Mouse (Mus musculus): Measurements from ENCODE around the gene Mrgprh. TPM values are rescaled to one million over a fixed set of nuclear protein-coding genes. Genes with fewer than 3 reads are reported as not detected.

Mrgprh gene
- polyA plus RNA-seq, 1 experiment = not detected

- no peak within 1 kb of the TSS for H3K4me3 ChIP-seq (ENCODE audit: insufficient read depth, low read length)
- no peaks in the 10 kb centered on the region for H3K4me1 ChIP-seq (ENCODE audit: control insufficient read depth, insufficient read depth, low read length)
- TF ChIP-seq CTCF (IDR thresholded peaks at IDR 0.05; ENCODE audit: low read depth, low read length) = no peak
- TF ChIP-seq POLR2A (IDR thresholded peaks at IDR 0.05; ENCODE audit: borderline replicate concordance, low read depth, low read length) = no peak
- no peak within 1 kb of the TSS for H3K27ac ChIP-seq (ENCODE audit: insufficient read depth, low read depth, low read length)
Measured at GRCm38 (mm10) chr17:12909361-12910280, 33.8 kb downstream of the Mrgprh start, which contains the start of gene Pnldc1. Gene Pnldc1, minus strand, starts transcription at chr17:12910230.

DNA sequence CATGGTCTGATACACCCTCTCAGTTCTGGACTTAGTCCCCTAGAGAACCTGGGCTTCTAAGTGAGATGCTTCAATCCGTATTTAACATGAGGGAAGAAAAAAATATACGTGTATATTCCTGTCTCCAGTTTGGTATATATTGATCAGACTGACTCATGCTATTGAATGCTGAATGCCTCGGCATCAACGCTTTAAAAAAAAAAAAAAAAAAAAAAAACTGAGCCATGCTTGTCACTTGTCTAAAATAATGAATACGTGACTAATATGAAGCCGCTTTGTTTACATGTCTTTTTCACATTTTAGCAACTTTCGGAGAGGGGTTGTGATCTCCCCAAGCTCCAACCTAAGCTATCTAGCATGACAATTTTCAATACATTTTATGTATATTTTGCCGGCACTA lies 34.6 kb downstream of the Mrgprh start:
- H3K27ac ChIP-seq (ENCODE audit: insufficient read depth, low read depth, low read length) = no peak overlapping the region
- no peak overlapping the region for H3K4me3 ChIP-seq (ENCODE audit: insufficient read depth, low read length)
- no peak for TF ChIP-seq CTCF (IDR thresholded peaks at IDR 0.05; ENCODE audit: low read depth, low read length)
- no peak for TF ChIP-seq POLR2A (IDR thresholded peaks at IDR 0.05; ENCODE audit: borderline replicate concordance, low read depth, low read length)
- H3K4me1 ChIP-seq (ENCODE audit: control insufficient read depth, insufficient read depth, low read length) = no peaks in the 10 kb centered on the region

DNA sequence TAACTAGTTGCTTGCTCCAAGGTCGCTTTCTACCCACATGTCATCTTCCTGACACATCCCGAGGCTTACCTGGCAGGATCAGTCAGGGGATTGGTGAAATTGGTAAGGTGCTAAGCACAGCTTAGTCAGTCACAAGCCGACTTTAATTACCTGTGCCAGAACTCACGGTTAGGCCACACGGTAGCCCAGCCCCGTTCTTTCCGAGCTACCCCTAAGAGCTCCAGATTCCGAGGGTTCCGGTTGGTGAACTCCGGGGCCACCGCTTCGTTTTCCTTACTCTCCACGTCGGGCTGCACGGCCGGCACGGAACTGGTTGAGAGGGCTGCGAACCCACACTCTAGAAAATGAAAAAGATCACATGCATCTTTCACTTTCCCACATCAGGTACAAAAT lies 39.6 kb downstream of the Mrgprh start, which contains the start of gene Tcp1:
Gene Tcp1 (plus strand): TSS at position 214 of the 393 bp plus-strand sequence.
- H3K27ac ChIP-seq (ENCODE audit: insufficient read depth, low read depth, low read length) = peak within 1 kb of the TSS; percentile 83
- H3K4me3 ChIP-seq (ENCODE audit: insufficient read depth, low read length) = peak within 1 kb of the TSS; percentile 97
- TF ChIP-seq POLR2A (IDR thresholded peaks at IDR 0.05; ENCODE audit: borderline replicate concordance, low read depth, low read length) (no peak), CTCF (IDR thresholded peaks at IDR 0.05; ENCODE audit: low read depth, low read length) (no peak)
- H3K4me1 ChIP-seq (ENCODE audit: control insufficient read depth, insufficient read depth, low read length) = peaks cover 6% of the 10 kb centered on the region

DNA sequence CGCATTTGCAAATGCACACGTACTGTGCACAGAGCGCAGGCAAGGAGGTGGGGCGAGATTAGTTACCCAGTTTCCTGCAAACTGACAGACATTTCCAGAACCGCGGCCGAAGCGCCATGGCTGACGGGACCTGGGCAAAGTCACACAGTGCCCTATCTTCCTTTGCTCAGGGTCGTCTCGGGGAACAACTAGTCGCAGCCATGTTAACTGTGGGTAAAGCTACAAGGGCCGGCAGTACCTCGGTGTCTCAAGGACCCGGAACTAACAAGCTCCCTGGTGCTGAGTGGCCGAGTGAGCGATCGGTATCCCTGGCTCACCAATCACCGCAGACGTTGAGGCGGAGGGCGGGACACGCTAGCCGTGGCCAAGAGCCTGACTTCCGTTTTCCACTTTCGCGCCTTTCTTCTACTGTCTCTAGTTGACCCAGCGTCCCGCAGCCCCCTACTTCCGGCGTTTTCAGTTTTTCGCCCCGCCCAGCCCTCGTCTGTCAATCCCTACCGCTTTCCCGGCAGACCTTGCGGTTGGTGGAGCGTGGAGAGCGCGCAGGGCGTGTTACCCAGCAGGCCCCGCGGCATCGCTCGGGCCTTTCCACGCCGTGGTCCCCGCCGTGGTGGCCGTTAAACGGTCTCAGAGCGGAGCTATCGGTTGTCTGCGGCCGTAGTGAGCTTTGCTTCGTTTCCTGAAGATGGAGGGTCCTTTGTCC lies 40.2 kb downstream of the Mrgprh start, which contains the start of gene Mrpl18:
Gene Mrpl18 (minus strand): TSS at position 465 of the 703 bp plus-strand sequence.
- peak within 1 kb of the TSS; percentile 97 for H3K4me3 ChIP-seq (ENCODE audit: insufficient read depth, low read length)
- H3K4me1 ChIP-seq (ENCODE audit: control insufficient read depth, insufficient read depth, low read length) = peaks cover 6% of the 10 kb centered on the region
- peak within 1 kb of the TSS; percentile 83 for H3K27ac ChIP-seq (ENCODE audit: insufficient read depth, low read depth, low read length)
- TF ChIP-seq POLR2A (IDR thresholded peaks at IDR 0.05; ENCODE audit: borderline replicate concordance, low read depth, low read length) (peak; percentile 76; the same call in 1 of the 2 replicates), CTCF (IDR thresholded peaks at IDR 0.05; ENCODE audit: low read depth, low read length) (no peak)

GRCm38 (mm10) chr17:12916588-12917380 lies 41.0 kb downstream of the Mrgprh start:
- no peak for TF ChIP-seq CTCF (IDR thresholded peaks at IDR 0.05; ENCODE audit: low read depth, low read length)
- no peak for TF ChIP-seq POLR2A (IDR thresholded peaks at IDR 0.05; ENCODE audit: borderline replicate concordance, low read depth, low read length)
- peak overlapping the region; percentile 97 for H3K4me3 ChIP-seq (ENCODE audit: insufficient read depth, low read length)
- H3K4me1 ChIP-seq (ENCODE audit: control insufficient read depth, insufficient read depth, low read length) = peaks cover 8% of the 10 kb centered on the region
- peak overlapping the region; percentile 83 for H3K27ac ChIP-seq (ENCODE audit: insufficient read depth, low read depth, low read length)

DNA sequence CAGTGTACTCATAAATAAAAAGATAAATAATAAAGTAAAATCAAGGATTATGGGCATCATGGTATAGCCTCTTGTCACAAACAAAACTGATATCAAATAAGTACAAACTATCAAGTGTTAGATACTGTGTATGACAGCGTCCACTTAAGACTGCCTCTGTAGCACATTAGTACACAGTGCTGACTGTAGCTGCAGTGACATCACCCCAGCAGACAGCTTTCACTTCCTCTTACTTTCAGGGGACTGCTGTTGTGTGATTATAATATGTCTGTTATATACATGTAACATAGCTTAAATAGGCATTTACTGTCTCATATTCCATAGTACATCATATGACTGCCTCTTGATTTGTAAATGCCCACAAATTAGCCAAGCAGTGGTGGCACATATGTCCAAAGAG lies 45.2 kb downstream of the Mrgprh start:
- TF ChIP-seq POLR2A (IDR thresholded peaks at IDR 0.05; ENCODE audit: borderline replicate concordance, low read depth, low read length) = no peak
- TF ChIP-seq CTCF (IDR thresholded peaks at IDR 0.05; ENCODE audit: low read depth, low read length) = no peak
- H3K27ac ChIP-seq (ENCODE audit: insufficient read depth, low read depth, low read length) = no peak overlapping the region
- H3K4me3 ChIP-seq (ENCODE audit: insufficient read depth, low read length) = no peak overlapping the region
- peaks cover 8% of the 10 kb centered on the region for H3K4me1 ChIP-seq (ENCODE audit: control insufficient read depth, insufficient read depth, low read length)

DNA sequence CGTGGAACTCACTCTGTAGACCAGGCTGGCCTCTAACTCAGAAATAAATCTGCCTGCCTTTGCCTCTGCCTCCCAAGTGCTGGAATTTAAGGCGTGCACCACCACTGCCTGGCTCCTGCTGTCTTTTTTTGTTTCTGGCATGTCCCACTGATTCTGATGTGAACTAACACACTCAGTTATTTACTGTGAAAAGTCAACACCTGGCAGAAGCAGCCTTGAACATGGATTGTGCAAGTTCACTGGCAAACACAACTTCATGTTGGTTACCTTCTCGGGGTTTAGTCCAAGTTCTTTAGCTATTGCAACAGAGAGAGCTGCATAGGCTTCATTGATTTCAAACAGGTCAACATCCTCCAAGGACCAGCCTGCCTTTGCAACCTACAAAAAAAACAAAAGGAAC lies 49.2 kb downstream of the Mrgprh start:
- no peak for TF ChIP-seq CTCF (IDR thresholded peaks at IDR 0.05; ENCODE audit: low read depth, low read length)
- no peak for TF ChIP-seq POLR2A (IDR thresholded peaks at IDR 0.05; ENCODE audit: borderline replicate concordance, low read depth, low read length)
- peaks cover 6% of the 10 kb centered on the region for H3K4me1 ChIP-seq (ENCODE audit: control insufficient read depth, insufficient read depth, low read length)
- H3K27ac ChIP-seq (ENCODE audit: insufficient read depth, low read depth, low read length) = no peak overlapping the region

GRCm38 (mm10) chr17:12925703-12926180 lies 49.9 kb downstream of the Mrgprh start:
- no peak overlapping the region for H3K4me3 ChIP-seq (ENCODE audit: insufficient read depth, low read length)
- no peak for TF ChIP-seq CTCF (IDR thresholded peaks at IDR 0.05; ENCODE audit: low read depth, low read length)
- TF ChIP-seq POLR2A (IDR thresholded peaks at IDR 0.05; ENCODE audit: borderline replicate concordance, low read depth, low read length) = no peak
- H3K4me1 ChIP-seq (ENCODE audit: control insufficient read depth, insufficient read depth, low read length) = peaks cover 3% of the 10 kb centered on the region
- no peak overlapping the region for H3K27ac ChIP-seq (ENCODE audit: insufficient read depth, low read depth, low read length)

More for the DNA sequence above, 49.2 kb downstream of the Mrgprh start:
- H3K4me3 ChIP-seq (ENCODE audit: insufficient read depth, low read length) = no peak overlapping the region

Other genes starting within 250 kb of the Mrgprh start
- not detected in 2 replicates for gene Slc22a1, start 200.2 kb upstream of the Mrgprh start, polyA plus RNA-seq (2012; ENCODE audit: insufficient read depth, insufficient read length, missing spikeins)
- gene Igf2r, start 106.4 kb upstream of the Mrgprh start, polyA plus RNA-seq (2012; ENCODE audit: insufficient read depth, insufficient read length, missing spikeins) = 31.0 and 36.5 TPM in 2 replicates
- not detected in 2 replicates for gene Mas1, start 7.9 kb upstream of the Mrgprh start, polyA plus RNA-seq (2012; ENCODE audit: insufficient read depth, insufficient read length, missing spikeins)
- 0.68 TPM in 1 of 2 replicates, not detected in the other for gene Pnldc1, start 34.2 kb downstream of the Mrgprh start, polyA plus RNA-seq (2012; ENCODE audit: insufficient read depth, insufficient read length, missing spikeins)
- 124 and 133 TPM in 2 replicates for gene Tcp1, start 39.7 kb downstream of the Mrgprh start, polyA plus RNA-seq (2012; ENCODE audit: insufficient read depth, insufficient read length, missing spikeins)
- gene Mrpl18, start 40.3 kb downstream of the Mrgprh start, polyA plus RNA-seq (2012; ENCODE audit: insufficient read depth, insufficient read length, missing spikeins) = 44.7 and 49.5 TPM in 2 replicates
- not detected in 2 replicates for gene Acat3, start 64.6 kb downstream of the Mrgprh start, polyA plus RNA-seq (2012; ENCODE audit: insufficient read depth, insufficient read length, missing spikeins)
- 8.3 and 9.1 TPM in 2 replicates for gene Acat2, start 84.7 kb downstream of the Mrgprh start, polyA plus RNA-seq (2012; ENCODE audit: insufficient read depth, insufficient read length, missing spikeins)
- gene Wtap, start 118.1 kb downstream of the Mrgprh start, polyA plus RNA-seq (2012; ENCODE audit: insufficient read depth, insufficient read length, missing spikeins) = 87.2 and 104 TPM in 2 replicates
- gene Sod2, start 130.8 kb downstream of the Mrgprh start, polyA plus RNA-seq (2012; ENCODE audit: insufficient read depth, insufficient read length, missing spikeins) = 92.6 and 97.7 TPM in 2 replicates
- gene Gpr31b, start 176.3 kb downstream of the Mrgprh start, polyA plus RNA-seq (2012; ENCODE audit: insufficient read depth, insufficient read length, missing spikeins) = not detected in 2 replicates
- gene Tcp10b, start 185.1 kb downstream of the Mrgprh start, polyA plus RNA-seq (2012; ENCODE audit: insufficient read depth, insufficient read length, missing spikeins) = 0.21 TPM in 1 of 2 replicates, not detected in the other

Measured in bone marrow macrophage, adult 2 months (primary cell).